Mouse (Mus musculus) heart, postnatal 0 days (tissue): Measurements from ENCODE around the gene Cilp. TPM values are rescaled to one million over a fixed set of nuclear protein-coding genes. Genes with fewer than 3 reads are reported as not detected.

Experiments
- ATAC-seq: fragments of 200-750 bp; cut with Nextera tagmentation; 2 replicates; pipeline ENCODE4 v1.8.0; 2017; ENCODE audit warnings: low read depth, moderate number of reproducible peaks, moderate library complexity; ENCODE audit not compliant: insufficient read depth
- DNase-seq: peaks from one replicate; pipeline ENCODE4 v3.0.0-alpha.2; 2016; ENCODE audit warnings: low spot score
- H3K27ac ChIP-seq: fragments of 300-500 bp; sonication (generic); 2 replicates; pipeline ENCODE4 v1.5.1; 2014; ENCODE audit warnings: low read depth, mild to moderate bottlenecking
- H3K27me3 ChIP-seq: fragments of 300-500 bp; sonication (generic); 2 replicates; pipeline ENCODE4 v1.6.1; 2014; ENCODE audit warnings: low read length, mixed read lengths; ENCODE audit not compliant: control insufficient read depth, insufficient read depth
- H3K36me3 ChIP-seq: fragments of 300-500 bp; sonication (generic); replicated peaks from 2 replicates; pipeline ENCODE4 v1.6.1; 2014; ENCODE audit warnings: low read length, mixed read lengths; ENCODE audit not compliant: control insufficient read depth, insufficient read depth
- H3K4me1 ChIP-seq: fragments of 300-500 bp; sonication (generic); 2 replicates; pipeline ENCODE4 v1.6.1; 2014; ENCODE audit warnings: antibody characterized with exemption; ENCODE audit not compliant: control insufficient read depth, insufficient read depth
- H3K4me2 ChIP-seq: fragments of 300-500 bp; sonication (generic); 2 replicates; pipeline ENCODE4 v1.6.1; 2014; ENCODE audit warnings: low read depth, mild to moderate bottlenecking, low read length, moderate library complexity
- H3K4me3 ChIP-seq: fragments of 300-500 bp; sonication (generic); 2 replicates; pipeline ENCODE4 v1.5.1; 2014; ENCODE audit warnings: low read depth, low read length
- H3K9ac ChIP-seq: fragments of 300-500 bp; sonication (generic); replicated peaks from 2 replicates; pipeline ENCODE4 v1.6.1; 2014; ENCODE audit warnings: low read depth, low read length, mixed read lengths
- H3K9me3 ChIP-seq: fragments of 300-500 bp; sonication (generic); replicated peaks from 2 replicates; pipeline ENCODE4 v1.6.1; 2016; ENCODE audit warnings: low read length; ENCODE audit not compliant: control insufficient read depth
- CTCF ChIP-seq: IDR thresholded peaks from 2 replicates; pipeline ENCODE4 v1.5.1; 2016; ENCODE audit warnings: antibody characterized with exemption, control low read depth, low read depth
- EP300 ChIP-seq: IDR thresholded peaks from 2 replicates; pipeline ENCODE4 v1.6.1; 2016; ENCODE audit warnings: antibody characterized with exemption, low read depth
- WGBS: fragments of 180-500 bp; shearing (Covaris S2); extraction: QIAGEN DNeasy Blood & Tissue Kit; methylation state at CpG from one replicate; pipeline ENCODE4 v1.1.7; 2014; 5-methylcytosine and 5-hydroxymethylcytosine counted together
- polyA plus RNA-seq: library from polyadenylated mRNA; unstranded; fragments of >200 nt; fragmentation: Nextera tagmentation; extraction: Ambion mirVana; gene quantifications from 2 replicates; pipeline ENCODE4 v1.2.1, GENCODE M21; 2015
- total RNA-seq: library from RNA; depleted of rRNA; stranded (reverse); fragments of >200 nt; gene quantifications from 2 replicates; pipeline ENCODE4 v1.2.3, GENCODE M21; 2014; ENCODE audit warnings: low replicate concordance

Cilp gene
- total and polyA plus RNA-seq, 2 experiments from 2014 or later = 0.19 to 0.88 TPM

DNA sequence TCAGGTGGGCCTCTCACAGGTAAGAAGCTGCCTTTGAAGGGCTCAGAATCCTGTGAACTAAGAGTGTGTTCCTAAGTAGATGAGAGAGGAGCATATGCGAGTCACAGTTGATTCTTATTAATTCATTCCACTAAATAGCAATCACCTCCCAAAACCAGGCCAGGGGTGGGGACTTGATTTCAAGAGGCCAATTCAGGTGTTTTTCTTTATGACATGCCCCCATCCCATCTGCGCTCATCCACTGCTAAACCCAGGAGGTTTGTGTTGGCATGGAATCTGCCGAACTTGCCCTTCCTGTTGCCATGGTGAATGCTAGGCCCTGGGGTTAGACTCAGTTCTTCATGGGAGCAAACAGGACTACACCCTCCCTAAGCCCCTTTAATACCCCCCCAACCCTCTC lies 24.4 kb upstream of the Cilp start:
- ATAC-seq = no peak
- peaks cover 18% of the 10 kb centered on the region; the same call in 1 of the 2 replicates for H3K36me3 ChIP-seq
- H3K9ac ChIP-seq = no peak overlapping the region
- H3K4me1 ChIP-seq = no peaks in the 10 kb centered on the region
- TF ChIP-seq CTCF (no peak), EP300 (no peak)
- WGBS = 88% methylated on average over 3 of the region's 3 CpGs
- no peaks in the 10 kb centered on the region for H3K27me3 ChIP-seq
- DNase-seq = no peak
- no peak overlapping the region for H3K4me3 ChIP-seq
- H3K4me2 ChIP-seq = no peak overlapping the region
- H3K27ac ChIP-seq = no peak overlapping the region
- no peaks in the 10 kb centered on the region for H3K9me3 ChIP-seq

DNA sequence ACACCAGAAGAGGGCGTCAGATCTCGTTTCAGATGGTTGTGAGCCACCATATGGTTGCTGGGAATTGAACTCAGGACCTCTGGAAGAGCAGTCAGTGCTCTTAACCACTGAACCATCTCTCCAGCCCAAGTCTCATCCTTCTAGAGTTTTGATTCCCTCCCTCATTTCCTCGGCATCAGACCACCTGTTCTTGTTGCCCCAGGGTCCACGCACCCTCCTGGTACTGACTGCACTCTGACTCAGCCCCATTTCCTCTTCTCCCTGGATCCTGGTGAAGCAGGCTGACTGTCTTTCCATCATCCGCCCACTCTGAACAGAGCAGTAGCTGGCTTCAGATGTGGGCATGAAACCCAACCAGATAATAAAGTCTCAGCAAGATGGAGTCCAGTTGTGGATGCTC lies 23.0 kb upstream of the Cilp start:
- WGBS = 67% methylated on average over 5 of the region's 5 CpGs
- Histone ChIP-seq H3K4me2 (no peak overlapping the region), H3K9ac (no peak overlapping the region), H3K4me3 (no peak overlapping the region), H3K4me1 (no peaks in the 10 kb centered on the region), H3K36me3 (peaks cover 6% of the 10 kb centered on the region; the same call in 1 of the 2 replicates), H3K27ac (no peak overlapping the region), H3K27me3 (no peaks in the 10 kb centered on the region), H3K9me3 (no peaks in the 10 kb centered on the region)
- ATAC-seq (no peak), DNase-seq (no peak)
- no peak for TF ChIP-seq EP300
- TF ChIP-seq CTCF = no peak

DNA sequence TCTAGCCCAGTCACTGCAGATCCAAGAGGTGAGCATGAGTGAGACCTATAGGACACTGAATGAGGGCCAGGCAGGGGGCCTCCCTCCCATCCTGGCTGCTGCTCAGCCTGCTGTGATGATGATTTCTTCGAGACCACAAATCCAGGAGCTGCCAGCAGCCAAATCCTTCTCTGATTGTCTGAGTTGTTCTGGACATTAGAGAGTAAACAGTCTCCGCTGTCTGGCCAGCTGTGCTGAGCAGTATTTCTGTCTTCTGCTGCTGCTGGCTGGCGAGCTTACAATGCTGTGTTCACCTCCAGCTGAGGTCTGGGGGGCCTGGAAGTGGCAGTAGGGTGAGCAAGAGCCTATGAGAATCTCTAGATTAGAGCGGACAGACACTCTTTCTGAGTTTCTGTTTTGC lies 21.7 kb upstream of the Cilp start:
- ATAC-seq = no peak
- no peak overlapping the region for H3K9ac ChIP-seq

DNA sequence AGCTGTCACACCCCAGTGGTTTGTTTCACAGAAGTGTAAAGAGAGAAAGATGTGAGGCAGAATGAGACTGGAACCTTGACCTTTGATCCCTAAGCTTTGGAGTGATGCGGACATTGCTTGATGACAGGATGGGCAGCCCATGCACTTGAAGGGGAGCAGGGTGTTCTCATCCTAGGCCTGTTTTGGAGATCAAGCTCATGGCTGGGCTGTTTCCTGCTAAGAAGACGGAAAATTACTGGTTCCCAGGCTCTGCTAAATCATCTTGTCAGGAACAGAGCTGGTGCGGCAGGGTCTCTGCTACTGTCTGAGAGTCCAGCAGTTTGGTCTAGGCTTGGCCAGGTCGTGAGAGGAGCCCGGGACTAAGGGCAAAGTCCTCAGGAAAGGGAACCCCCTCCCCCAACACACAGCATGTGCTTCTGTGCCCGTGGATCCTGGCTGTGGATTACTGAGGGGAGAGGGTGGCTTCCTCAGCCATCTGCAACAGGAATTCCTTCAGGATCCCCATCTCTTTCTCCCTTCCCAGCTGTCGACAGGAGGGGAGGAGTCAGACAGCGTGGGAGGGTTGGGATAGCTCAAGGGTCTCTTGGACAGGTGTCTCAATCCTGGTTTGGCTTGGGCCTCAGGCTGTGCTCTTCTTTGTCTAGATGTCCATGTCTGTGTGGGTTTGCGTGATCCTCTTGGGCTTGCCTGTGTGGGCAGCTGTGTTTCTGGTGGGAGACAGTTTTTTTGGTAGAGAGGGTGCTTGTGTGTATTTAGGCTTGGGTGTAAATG lies 20.8 kb upstream of the Cilp start:
- ATAC-seq = no peak
- no peaks in the 10 kb centered on the region for H3K27me3 ChIP-seq

More for the DNA sequence above, 21.7 kb upstream of the Cilp start:
- H3K4me3 ChIP-seq = no peak overlapping the region
- H3K36me3 ChIP-seq = no peaks in the 10 kb centered on the region
- no peak for TF ChIP-seq CTCF
- no peak for TF ChIP-seq EP300
- H3K9me3 ChIP-seq = no peaks in the 10 kb centered on the region
- no peak overlapping the region for H3K4me2 ChIP-seq
- no peak overlapping the region for H3K27ac ChIP-seq
- 0 out of 2 replicates have a peak, but pooled peaks cover 8% of the 10 kb centered on the region for H3K4me1 ChIP-seq
- DNase-seq = no peak
- no peaks in the 10 kb centered on the region for H3K27me3 ChIP-seq
- WGBS = 61% methylated on average over 4 of the region's 4 CpGs

DNA sequence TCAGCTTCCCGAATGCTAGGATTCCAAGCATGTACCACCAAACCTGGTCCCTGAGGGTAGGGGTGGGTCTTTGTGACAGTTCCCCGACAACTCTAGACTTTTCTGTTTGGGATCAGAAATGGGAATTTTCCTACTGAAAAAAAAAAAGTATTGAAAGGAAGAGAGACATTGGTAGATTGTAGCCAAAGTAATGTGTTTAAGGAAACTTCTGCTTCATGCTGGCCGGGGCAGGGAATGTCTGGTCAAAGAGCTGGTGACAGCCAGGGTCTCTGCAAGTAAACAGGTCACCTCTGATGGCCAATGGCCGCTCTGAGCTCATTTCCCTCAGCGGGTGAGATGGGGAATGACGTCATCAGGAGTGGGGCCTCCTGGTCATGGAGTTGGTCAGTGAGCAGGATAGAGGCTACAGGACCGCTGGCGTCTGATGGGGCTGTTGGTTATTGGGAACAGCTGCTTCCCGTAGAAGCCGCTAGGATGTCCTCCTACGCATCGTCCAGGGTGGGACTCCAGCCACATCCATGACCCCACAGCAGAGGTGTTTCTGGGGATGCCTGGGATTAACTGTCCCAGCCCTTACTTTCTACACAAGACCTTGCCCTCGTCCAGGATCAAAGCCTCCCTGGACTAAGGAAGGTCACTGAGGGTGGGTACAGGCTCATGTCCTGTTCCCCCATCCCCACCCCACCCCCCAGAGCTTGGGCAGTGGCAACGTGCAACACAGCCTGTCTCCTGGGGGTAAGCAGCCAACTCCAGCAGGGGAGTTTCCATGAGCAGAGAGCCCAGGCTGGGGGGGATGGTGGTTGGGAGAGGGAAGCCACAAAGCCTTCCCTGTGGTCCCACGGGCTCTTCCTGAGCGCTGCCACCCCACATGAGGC lies 17.2 kb upstream of the Cilp start:
- TF ChIP-seq CTCF (no peak), EP300 (no peak)
- no peak overlapping the region for H3K9ac ChIP-seq
- no peaks in the 10 kb centered on the region for H3K9me3 ChIP-seq
- no peak overlapping the region for H3K4me3 ChIP-seq
- no peak overlapping the region for H3K4me2 ChIP-seq
- ATAC-seq = peak; percentile 44
- H3K27ac ChIP-seq = peak overlapping the region; percentile 34; the same call in 1 of the 2 replicates
- WGBS = 50% methylated on average over 16 of the region's 16 CpGs
- peak; percentile 20 for DNase-seq
- 0 out of 2 replicates have a peak, but pooled peaks cover 9% of the 10 kb centered on the region for H3K4me1 ChIP-seq
- H3K27me3 ChIP-seq = no peaks in the 10 kb centered on the region
- H3K36me3 ChIP-seq = no peaks in the 10 kb centered on the region

More for the DNA sequence above, 20.8 kb upstream of the Cilp start:
- Histone ChIP-seq H3K36me3 (no peaks in the 10 kb centered on the region), H3K9me3 (no peaks in the 10 kb centered on the region), H3K4me1 (0 out of 2 replicates have a peak, but pooled peaks cover 9% of the 10 kb centered on the region), H3K4me3 (no peak overlapping the region), H3K9ac (no peak overlapping the region), H3K27ac (no peak overlapping the region), H3K4me2 (no peak overlapping the region)
- 45% methylated on average over 9 of the region's 9 CpGs for WGBS
- no peak for TF ChIP-seq CTCF
- no peak for TF ChIP-seq EP300
- no peak for DNase-seq
